Mouse (Mus musculus) adipose tissue, adult 10 weeks (tissue): ENCODE data around the gene Rhbg. TPM values are rescaled to one million over a fixed set of nuclear protein-coding genes. Genes with fewer than 3 reads are reported as not detected.

Experiments
- polyA plus RNA-seq: library from polyadenylated mRNA; stranded (reverse); fragments of 350-450 nt; fragmentation: Illumina TruSeq; extraction: RNeasy Lipid Tissue Mini Kit (QIAGEN cat#74804); gene quantifications from one replicate; pipeline ENCODE4 v1.2.3, GENCODE M21; 2014; ENCODE audit warnings: low read depth, low replicate concordance

Rhbg gene
- 18.7 TPM for polyA plus RNA-seq

GRCm38 (mm10) chr3:88254268-88254926 lies at the start of gene Rhbg:
Gene Rhbg, minus strand, starts transcription at chr3:88254709.

GRCm38 (mm10) chr3:88296561-88297318 lies 42.2 kb upstream of the Rhbg start, which contains the start of the genes Tsacc and Cct3:
Gene Tsacc, minus strand, starts transcription at chr3:88296999.
Gene Cct3, plus strand, starts transcription at chr3:88297116.

DNA sequence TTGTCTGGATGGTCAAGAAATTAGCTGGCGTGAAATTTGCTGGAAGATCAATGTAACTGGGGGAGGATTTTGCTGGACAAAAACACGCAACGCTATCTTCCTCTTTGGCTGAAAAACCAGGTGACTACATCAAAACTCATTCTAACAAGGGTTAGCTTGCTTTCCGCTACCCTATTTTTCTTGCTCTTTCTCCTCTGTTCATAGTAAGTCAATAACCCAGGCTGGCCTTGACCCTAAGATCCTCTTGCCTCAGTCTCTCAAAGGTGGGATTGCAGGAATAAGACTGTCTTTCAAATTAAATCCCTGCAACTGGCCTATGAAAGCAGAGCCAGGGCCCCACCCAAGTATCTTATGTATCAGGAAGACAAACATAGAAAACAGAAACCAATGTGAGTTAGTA lies 32.6 kb upstream of the Rhbg start, which contains the start of gene Gm38392:
Gene Gm38392 (minus strand): TSS at position 101 of the 400 bp plus-strand sequence.

Other genes with a start within 250 kb of the Rhbg start
- not detected for gene Hapln2, start 227.1 kb downstream of the Rhbg start, polyA plus RNA-seq
- gene Gpatch4, start 211.6 kb downstream of the Rhbg start, polyA plus RNA-seq, result 11.0 TPM
- gene Naxe, start 196.2 kb downstream of the Rhbg start, polyA plus RNA-seq, result 105 TPM
- 6.3 TPM for gene Ttc24, start 176.4 kb downstream of the Rhbg start, polyA plus RNA-seq
- 1.1 TPM for gene Iqgap3, start 172.7 kb downstream of the Rhbg start, polyA plus RNA-seq
- 35.4 TPM for gene Mef2d, start 112.3 kb downstream of the Rhbg start, polyA plus RNA-seq
- 1.2 TPM for gene Gm38392, start 32.5 kb upstream of the Rhbg start, polyA plus RNA-seq
- gene Tsacc, start 42.3 kb upstream of the Rhbg start, polyA plus RNA-seq, result 19.4 TPM
- 122 TPM for gene Cct3, start 42.4 kb upstream of the Rhbg start, polyA plus RNA-seq
- gene Glmp, start 70.3 kb upstream of the Rhbg start, polyA plus RNA-seq, result 227 TPM
- gene Tmem79, start 81.4 kb upstream of the Rhbg start, polyA plus RNA-seq, result 7.7 TPM
- gene Smg5, start 81.6 kb upstream of the Rhbg start, polyA plus RNA-seq, result 42.6 TPM
- gene Paqr6, start 109.9 kb upstream of the Rhbg start, polyA plus RNA-seq, result 5.8 TPM
- 173 TPM for gene Bglap3, start 118.0 kb upstream of the Rhbg start, polyA plus RNA-seq
- not detected for gene Bglap2, start 124.0 kb upstream of the Rhbg start, polyA plus RNA-seq
- not detected for gene Bglap, start 129.8 kb upstream of the Rhbg start, polyA plus RNA-seq
- 17.2 TPM for gene Pmf1, start 155.6 kb upstream of the Rhbg start, polyA plus RNA-seq
- 29.8 TPM for gene Slc25a44, start 170.4 kb upstream of the Rhbg start, polyA plus RNA-seq
- 101 TPM for gene Sema4a, start 206.5 kb upstream of the Rhbg start, polyA plus RNA-seq